In the genomic region with DNA sequence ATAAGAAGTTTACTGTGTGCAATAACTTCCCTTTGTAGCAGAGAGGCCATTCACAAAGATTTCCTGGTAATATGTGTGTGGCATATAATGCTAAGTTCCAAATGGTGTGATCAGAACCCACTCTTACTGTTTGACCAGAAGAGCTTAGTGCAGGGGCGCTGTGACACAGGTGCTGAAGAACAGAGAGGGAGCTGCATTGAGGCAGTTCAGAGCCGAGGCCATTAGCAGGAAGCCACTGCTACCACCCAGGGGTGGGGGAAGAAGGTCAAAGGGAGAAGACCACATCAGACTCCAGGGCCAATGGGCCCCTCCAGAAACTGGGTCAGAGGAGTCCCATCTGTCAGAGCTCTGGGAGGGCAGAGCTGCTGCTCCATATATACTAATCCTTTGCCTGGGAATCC, we compare ENCODE assay signal across 8 mouse cellular contexts. TPM values are rescaled to one million over a fixed set of nuclear protein-coding genes. Genes with fewer than 3 reads are reported as not detected.
DNase-seq lines count a peak whose midpoint lies in the region; ATAC-seq and TF ChIP-seq lines count a peak whose summit lies in the region.

No protein-coding gene starts in this region.

- no peaks in the 10 kb centered on the region for H3K9me3 ChIP-seq in G1E (replicated peaks)
- H3K9me3 ChIP-seq in forebrain, embryonic 12.5 days: no peaks in the 10 kb centered on the region
- no peaks in the 10 kb centered on the region for H3K9me3 ChIP-seq in limb, embryonic 13.5 days

- 25% methylated on average over 2 of the region's 2 CpGs for WGBS in forebrain, embryonic 12.5 days
- WGBS in limb, embryonic 13.5 days: 15% methylated on average over 2 of the region's 2 CpGs
- WGBS in olfactory bulb, adult 2 months: 17% methylated on average over 2 of the region's 2 CpGs

- 0 out of 2 replicates have a peak overlapping the region, but pooled peaks have one; percentile 12 for H3K9ac ChIP-seq in forebrain, embryonic 12.5 days
- H3K9ac ChIP-seq in limb, embryonic 13.5 days: peak overlapping the region; percentile 94

- no peak overlapping the region for H3K27ac ChIP-seq in forebrain, embryonic 12.5 days
- no peak overlapping the region for H3K27ac ChIP-seq in limb, embryonic 13.5 days
- peak overlapping the region; percentile 4; the same call in 1 of the 2 replicates for H3K27ac ChIP-seq in olfactory bulb, adult 2 months (ENCODE audit: insufficient read depth, low read depth, low read length)

- no peak for TF ChIP-seq POLR2A in olfactory bulb, adult 2 months (IDR thresholded peaks at IDR 0.05; ENCODE audit: insufficient read depth, low read depth, low read length)

- H3K4me3 ChIP-seq in G1E (ENCODE audit: low read depth, low read length): peak overlapping the region; percentile 38; the same call in 1 of the 2 replicates
- peak overlapping the region; percentile 98; the same call in 1 of the 2 replicates for H3K4me3 ChIP-seq in forebrain, embryonic 12.5 days (replicated peaks)
- peak overlapping the region; percentile 97 for H3K4me3 ChIP-seq in limb, embryonic 13.5 days
- peak overlapping the region; percentile 35 for H3K4me3 ChIP-seq in olfactory bulb, adult 2 months (ENCODE audit: insufficient read depth, low read depth, low read length)

- DNase-seq in 416B (ENCODE audit: low read depth): peak; percentile 45
- DNase-seq in G1E (ENCODE audit: low spot score): peak; percentile 32
- no peak for DNase-seq in adrenal gland, adult 8-10 months
- no peak for DNase-seq in left cerebral cortex, postnatal 25 days (ENCODE audit: low spot score in 2 of 2)
- DNase-seq in gastrocnemius, postnatal 10 days: no peak

- H3K27me3 ChIP-seq in G1E (ENCODE audit: insufficient read depth, low read length): peaks cover 8% of the 10 kb centered on the region; the same call in 1 of the 2 replicates
- H3K27me3 ChIP-seq in forebrain, embryonic 12.5 days: no peaks in the 10 kb centered on the region; the same call in 1 of the 2 replicates
- H3K27me3 ChIP-seq in limb, embryonic 13.5 days: no peaks in the 10 kb centered on the region

- intact Hi-C loops in left cerebral cortex, postnatal 25 days (cut with DNase I): loop anchor here (5.0 kb wide), 2 partner anchors 57 to 77 kb away; no protein-coding TSS in a partner anchor

- H3K4me2 ChIP-seq in forebrain, embryonic 12.5 days: peak overlapping the region; percentile 94
- H3K4me2 ChIP-seq in limb, embryonic 13.5 days (replicated peaks): peak overlapping the region; percentile 96

- peaks cover 55% of the 10 kb centered on the region for H3K4me1 ChIP-seq in G1E (ENCODE audit: insufficient read depth, low read depth, low read length)
- peaks cover 23% of the 10 kb centered on the region for H3K4me1 ChIP-seq in forebrain, embryonic 12.5 days
- H3K4me1 ChIP-seq in limb, embryonic 13.5 days: peaks cover 25% of the 10 kb centered on the region
- H3K4me1 ChIP-seq in olfactory bulb, adult 2 months (ENCODE audit: control insufficient read depth, insufficient read depth, low read length): peaks cover 17% of the 10 kb centered on the region

- H3K36me3 ChIP-seq in G1E (replicated peaks): peaks cover 22% of the 10 kb centered on the region
- no peaks in the 10 kb centered on the region for H3K36me3 ChIP-seq in forebrain, embryonic 12.5 days (replicated peaks)
- no peaks in the 10 kb centered on the region for H3K36me3 ChIP-seq in limb, embryonic 13.5 days

- ATAC-seq in G1E (ENCODE audit: extremely low read depth, insufficient number of reproducible peaks, low FRiP score, poor library complexity, severe bottlenecking): no peak
- no peak for ATAC-seq in forebrain, embryonic 12.5 days (ENCODE audit: low FRiP score)
- ATAC-seq in limb, embryonic 13.5 days (ENCODE audit: low FRiP score, low read depth): no peak

- no peak for TF ChIP-seq CTCF in G1E (IDR thresholded peaks at IDR 0.05; ENCODE audit: low read depth, low read length)
- TF ChIP-seq CTCF in olfactory bulb, adult 2 months (IDR thresholded peaks at IDR 0.05; ENCODE audit: insufficient read depth, low read depth, low read length): no peak

RNA-seq across cellular contexts. Expression of a gene that starts 1.8 kb away (rescaled TPM):
- 58.8 and 61.5 TPM in 2 replicates for total RNA-seq in G1E (2014; fragmentation: Nextera tagmentation)
- 57.3 and 60.6 TPM in 2 replicates for total RNA-seq in G1E (2017)
- polyA plus RNA-seq in G1E (2012): 15.2 and 20.2 TPM in 2 replicates
- 43.2 and 45.8 TPM in 2 replicates for polyA plus RNA-seq in forebrain, embryonic 12.5 days (2016; fragmentation: Nextera tagmentation; extraction: Ambion mirVana)
- polyA plus RNA-seq in limb, embryonic 13.5 days (2015; fragmentation: Nextera tagmentation; extraction: Ambion mirVana): 30.7 and 36.6 TPM in 2 replicates
- 128 and 379 TPM in 2 replicates for polyA plus RNA-seq in olfactory bulb, adult 2 months (2012; ENCODE audit: insufficient read depth, insufficient read length, low replicate concordance, missing spikeins)
- total RNA-seq in adrenal gland, adult 8-10 months (2022): 10 to 100 TPM; 38.9 to 56.4 (median 54.5) TPM
- 100 to 1,000 TPM; 106 to 107 TPM for total RNA-seq in left cerebral cortex, postnatal 25 days (2021)
- total RNA-seq in gastrocnemius, postnatal 10 days (2021): 10 to 100 TPM; 37.5 to 44.6 TPM

RNA-seq across cellular contexts. Expression of a gene that starts 51.4 kb away (rescaled TPM):
- total RNA-seq in G1E (2014; fragmentation: Nextera tagmentation) (0.19 TPM in 1 of 2 replicates, not detected in the other), G1E (2017) (0.82 and 1.0 TPM in 2 replicates)
- not detected in 2 replicates for polyA plus RNA-seq in G1E (2012)
- polyA plus RNA-seq in forebrain, embryonic 12.5 days (2016; fragmentation: Nextera tagmentation; extraction: Ambion mirVana): 2.7 TPM in 2 replicates
- polyA plus RNA-seq in limb, embryonic 13.5 days (2015; fragmentation: Nextera tagmentation; extraction: Ambion mirVana): 3.2 and 3.7 TPM in 2 replicates
- not detected in 2 replicates for polyA plus RNA-seq in olfactory bulb, adult 2 months (2012; ENCODE audit: insufficient read depth, insufficient read length, low replicate concordance, missing spikeins)
- total RNA-seq in adrenal gland, adult 8-10 months (2022): 1 to 10 TPM; 2.6 to 4.7 (median 2.9) TPM
- 1 to 10 TPM; 3.1 to 3.4 TPM for total RNA-seq in left cerebral cortex, postnatal 25 days (2021)
- under 1 TPM; 0.14 to 0.32 TPM for total RNA-seq in gastrocnemius, postnatal 10 days (2021)

Comparison
In these comparisons a context has a peak if more than half of its experiments do, and no peak if none do; other contexts are left out.
1. DNase-seq: peak in 416B (single experiment) and G1E (single experiment); none in adrenal gland, adult 8-10 months (single experiment), left cerebral cortex, postnatal 25 days (0 of 2) and gastrocnemius, postnatal 10 days (single experiment).
2. H3K4me3 ChIP-seq: peak in every context shown above with its lines; median percentile 98 in forebrain, embryonic 12.5 days; 97 in limb, embryonic 13.5 days; 38 in G1E; 35 in olfactory bulb, adult 2 months.